Mouse (Mus musculus) limb, embryonic 11.5 days (tissue): ENCODE results near the gene Hivep3. TPM values are rescaled to one million over a fixed set of nuclear protein-coding genes. Genes with fewer than 3 reads are reported as not detected.

Experiments
- ATAC-seq: fragments of 200-750 bp; cut with Nextera tagmentation; 2 replicates; pipeline ENCODE4 v1.8.0; 2017; ENCODE audit warnings: low read depth; ENCODE audit not compliant: insufficient number of reproducible peaks, low FRiP score, low TSS enrichment
- DNase-seq: peaks from one replicate; pipeline ENCODE4 v3.0.0-alpha.2; 2015; ENCODE audit warnings: low spot score
- H3K27ac ChIP-seq: fragments of 300-500 bp; sonication (generic); replicated peaks from 2 replicates; pipeline ENCODE4 v1.5.1; 2014; ENCODE audit warnings: low read depth, mild to moderate bottlenecking, low read length
- H3K27me3 ChIP-seq: fragments of 300-500 bp; sonication (generic); 2 replicates; pipeline ENCODE4 v1.6.1; 2014; ENCODE audit warnings: mild to moderate bottlenecking, low read length, mixed read lengths; ENCODE audit not compliant: control insufficient read depth, insufficient read depth
- H3K36me3 ChIP-seq: fragments of 300-500 bp; sonication (generic); 2 replicates; pipeline ENCODE4 v1.6.1; 2014; ENCODE audit warnings: mild to moderate bottlenecking, low read length, moderate library complexity, mixed read lengths; ENCODE audit not compliant: control insufficient read depth, insufficient read depth
- H3K4me1 ChIP-seq: fragments of 300-500 bp; sonication (generic); 2 replicates; pipeline ENCODE4 v1.6.1; 2014; ENCODE audit warnings: low read length, mixed read lengths; ENCODE audit not compliant: control insufficient read depth, insufficient read depth
- H3K4me2 ChIP-seq: fragments of 300-500 bp; sonication (generic); 2 replicates; pipeline ENCODE4 v1.6.1; 2014; ENCODE audit warnings: low read depth, mild to moderate bottlenecking, moderate library complexity; ENCODE audit not compliant: severe bottlenecking
- H3K4me3 ChIP-seq: fragments of 300-500 bp; sonication (generic); 2 replicates; pipeline ENCODE4 v1.5.1; 2014; ENCODE audit warnings: low read depth, low read length
- H3K9ac ChIP-seq: fragments of 300-500 bp; sonication (generic); 2 replicates; pipeline ENCODE4 v1.6.1; 2014; ENCODE audit warnings: mild to moderate bottlenecking, low read length
- H3K9me3 ChIP-seq: fragments of 300-500 bp; sonication (generic); 2 replicates; pipeline ENCODE4 v1.6.1; 2016; ENCODE audit warnings: low read length; ENCODE audit not compliant: control insufficient read depth
- WGBS: fragments of 180-500 bp; shearing (Covaris S2); extraction: QIAGEN DNeasy Blood & Tissue Kit; methylation state at CpG from one replicate; pipeline ENCODE4 v1.1.7; 2014; 5-methylcytosine and 5-hydroxymethylcytosine counted together
- polyA plus RNA-seq: library from polyadenylated mRNA; unstranded; fragments of >200 nt; fragmentation: Nextera tagmentation; extraction: Ambion mirVana; gene quantifications from 2 replicates; pipeline ENCODE4 v1.2.1, GENCODE M21; 2014

Gene Hivep3
- polyA plus RNA-seq, 1 experiment from 2014 or later, result 0.55 TPM

DNA sequence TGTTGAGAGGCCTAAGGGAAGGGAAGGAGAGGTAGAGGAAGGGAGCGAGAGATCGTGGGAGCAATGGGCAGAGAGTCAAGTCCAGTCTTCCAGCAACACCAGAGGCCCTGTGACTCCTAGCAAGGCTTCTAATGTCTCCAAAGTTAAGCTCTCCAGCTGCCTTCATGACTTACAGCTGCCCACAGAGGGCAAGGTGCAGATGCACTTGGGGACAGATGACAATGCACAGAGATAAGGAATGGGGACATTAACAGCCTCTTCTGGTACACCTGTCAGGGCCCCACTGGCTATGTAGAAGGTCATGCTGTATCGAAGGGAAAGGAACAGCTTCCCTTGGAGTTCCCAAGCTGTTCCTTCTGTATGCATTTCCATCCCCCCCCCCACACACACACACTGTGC is 336.0 kb downstream of the Hivep3 start:
- Histone ChIP-seq H3K27ac (no peak overlapping the region), H3K36me3 (no peaks in the 10 kb centered on the region)

DNA sequence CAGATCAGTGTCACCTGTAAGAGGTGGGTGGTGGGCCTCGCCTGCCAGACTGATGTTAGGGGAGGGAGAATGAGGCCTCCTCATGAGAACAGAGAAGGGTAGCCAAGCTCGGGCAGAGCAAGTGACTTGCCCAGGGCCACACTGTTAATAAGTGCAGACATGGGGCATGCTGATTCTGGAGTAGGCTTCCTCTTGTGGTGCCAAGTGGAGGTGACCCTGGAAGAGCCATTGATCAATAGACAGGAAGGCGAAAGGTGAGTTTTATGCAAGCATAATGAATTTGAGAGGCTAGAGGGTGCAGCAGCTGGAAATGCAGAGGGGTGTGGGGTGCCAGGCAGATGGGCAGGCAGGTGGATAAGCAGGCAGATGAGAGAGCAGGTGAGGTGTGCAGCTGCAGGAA is 337.8 kb downstream of the Hivep3 start:
- Histone ChIP-seq H3K4me2 (no peak overlapping the region), H3K27ac (no peak overlapping the region), H3K9me3 (no peaks in the 10 kb centered on the region), H3K36me3 (no peaks in the 10 kb centered on the region), H3K27me3 (no peaks in the 10 kb centered on the region), H3K9ac (no peak overlapping the region), H3K4me1 (no peaks in the 10 kb centered on the region), H3K4me3 (no peak overlapping the region)
- no peak for DNase-seq
- 64% methylated on average over 3 of the region's 3 CpGs for WGBS
- ATAC-seq, result no peak

More for the DNA sequence above, 336.0 kb downstream of the Hivep3 start:
- Histone ChIP-seq H3K27me3 (no peaks in the 10 kb centered on the region), H3K9ac (no peak overlapping the region), H3K9me3 (no peaks in the 10 kb centered on the region), H3K4me3 (no peak overlapping the region), H3K4me2 (no peak overlapping the region), H3K4me1 (no peaks in the 10 kb centered on the region)
- WGBS, result 82% methylated on average over 3 of the region's 3 CpGs
- DNase-seq, result no peak
- ATAC-seq, result no peak

DNA sequence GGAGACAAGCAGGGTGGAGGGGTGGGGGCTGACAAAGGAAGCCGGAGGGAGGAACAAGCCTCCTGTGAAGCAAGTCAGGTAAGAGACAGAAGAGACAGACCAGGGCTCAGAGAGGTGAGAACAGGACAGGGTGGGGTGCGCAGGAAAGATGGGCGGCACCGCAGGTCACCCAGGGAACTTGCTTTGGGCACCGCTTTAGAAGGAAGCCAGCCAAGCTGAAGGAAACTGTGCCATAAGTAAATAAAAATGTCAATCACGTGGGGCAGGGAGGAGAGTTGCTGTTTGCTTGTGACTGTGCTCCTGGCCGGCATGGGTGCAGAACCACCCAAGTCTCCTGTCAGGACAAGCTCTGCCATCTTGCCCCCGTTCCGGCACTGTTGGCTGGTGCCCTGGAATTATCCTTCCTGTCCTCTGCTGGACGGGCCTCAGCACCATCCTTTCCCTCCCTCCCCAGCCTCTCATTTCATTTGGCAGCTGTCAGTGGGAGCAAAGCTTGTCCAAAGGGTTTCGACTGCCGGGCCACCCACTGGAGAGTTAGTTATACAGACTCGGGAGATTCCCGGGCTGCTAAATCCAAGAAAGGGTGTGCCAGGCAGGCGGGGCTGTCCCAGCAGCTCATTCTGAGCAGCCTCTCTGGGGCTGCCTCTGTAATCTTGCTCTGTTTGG is 338.4 kb downstream of the Hivep3 start:
- Histone ChIP-seq H3K4me3 (no peak overlapping the region), H3K4me2 (no peak overlapping the region), H3K9me3 (no peaks in the 10 kb centered on the region), H3K27ac (no peak overlapping the region), H3K9ac (no peak overlapping the region), H3K27me3 (no peaks in the 10 kb centered on the region), H3K4me1 (no peaks in the 10 kb centered on the region), H3K36me3 (no peaks in the 10 kb centered on the region)
- WGBS, result 67% methylated on average over 15 of the region's 15 CpGs
- ATAC-seq, result no peak
- DNase-seq, result no peak

DNA sequence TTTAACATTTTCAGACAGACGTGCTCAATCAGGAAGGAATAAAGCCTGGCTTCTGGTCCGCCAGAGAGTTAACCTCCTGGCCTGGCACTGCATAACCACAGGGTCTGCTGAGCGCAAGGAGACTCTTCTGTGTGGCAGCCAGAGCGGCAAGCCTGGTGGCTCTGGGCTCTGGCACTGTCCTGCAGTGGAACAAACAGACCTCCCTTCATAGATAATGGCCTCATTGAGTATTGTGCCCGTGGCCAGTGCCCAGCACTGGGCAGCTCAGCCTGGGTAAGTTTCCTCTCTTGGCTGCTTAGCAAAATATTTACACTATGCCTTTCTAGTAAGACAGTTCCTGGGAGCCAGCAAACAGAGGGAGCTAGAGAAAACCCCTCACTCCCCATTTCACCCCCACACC is 340.5 kb downstream of the Hivep3 start:
- Histone ChIP-seq H3K27me3 (no peaks in the 10 kb centered on the region), H3K4me2 (no peak overlapping the region), H3K4me1 (no peaks in the 10 kb centered on the region), H3K36me3 (no peaks in the 10 kb centered on the region), H3K9me3 (no peaks in the 10 kb centered on the region), H3K27ac (no peak overlapping the region), H3K4me3 (no peak overlapping the region), H3K9ac (no peak overlapping the region)
- ATAC-seq (no peak), DNase-seq (no peak)
- WGBS, result 75% methylated on average over 5 of the region's 5 CpGs

DNA sequence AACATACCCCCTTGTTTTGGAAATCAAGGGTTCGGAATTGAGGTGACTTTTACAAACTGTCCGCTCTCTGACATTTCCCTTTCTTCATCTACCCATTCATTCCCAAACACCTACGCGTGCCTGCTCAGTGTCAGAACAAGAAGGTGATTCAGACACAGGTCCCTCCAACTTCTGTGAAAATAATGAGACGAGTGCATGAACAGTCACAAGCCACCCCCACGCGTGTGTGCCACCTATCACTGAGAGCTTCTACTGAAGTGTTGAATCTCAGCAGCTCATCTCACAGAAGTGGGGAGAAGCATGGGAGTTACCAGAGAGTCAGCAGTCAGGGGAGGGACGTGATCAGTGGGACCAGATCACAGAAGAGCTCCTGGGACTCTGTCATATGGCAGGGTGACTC is 343.7 kb downstream of the Hivep3 start:
- no peak for DNase-seq
- no peak for ATAC-seq

DNA sequence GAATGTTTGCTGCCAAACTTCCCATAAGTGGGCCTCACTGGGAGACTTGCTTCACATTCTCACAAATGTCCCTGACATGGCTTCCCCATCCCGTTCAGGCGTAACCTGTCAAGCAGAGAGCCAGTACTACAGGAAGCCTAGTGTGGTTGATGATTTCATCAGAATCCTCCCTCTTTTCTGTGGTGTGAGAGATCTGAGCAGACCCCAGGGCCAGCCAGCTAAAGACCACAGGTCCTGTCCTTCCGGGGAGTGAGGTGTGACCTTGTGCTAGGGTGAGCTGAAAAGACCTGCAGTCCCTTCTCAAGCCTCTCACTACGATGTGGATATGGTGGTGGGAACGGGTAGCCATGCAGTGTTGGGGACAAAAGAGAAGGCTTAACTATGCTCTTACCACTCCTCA is 348.9 kb downstream of the Hivep3 start:
- H3K27ac ChIP-seq, result no peak overlapping the region

More for the DNA sequence above, 343.7 kb downstream of the Hivep3 start:
- 87% methylated on average over 8 of the region's 8 CpGs for WGBS
- Histone ChIP-seq H3K4me1 (no peaks in the 10 kb centered on the region), H3K36me3 (no peaks in the 10 kb centered on the region), H3K9ac (no peak overlapping the region), H3K27me3 (no peaks in the 10 kb centered on the region), H3K9me3 (no peaks in the 10 kb centered on the region), H3K4me3 (no peak overlapping the region), H3K4me2 (no peak overlapping the region), H3K27ac (no peak overlapping the region)

DNA sequence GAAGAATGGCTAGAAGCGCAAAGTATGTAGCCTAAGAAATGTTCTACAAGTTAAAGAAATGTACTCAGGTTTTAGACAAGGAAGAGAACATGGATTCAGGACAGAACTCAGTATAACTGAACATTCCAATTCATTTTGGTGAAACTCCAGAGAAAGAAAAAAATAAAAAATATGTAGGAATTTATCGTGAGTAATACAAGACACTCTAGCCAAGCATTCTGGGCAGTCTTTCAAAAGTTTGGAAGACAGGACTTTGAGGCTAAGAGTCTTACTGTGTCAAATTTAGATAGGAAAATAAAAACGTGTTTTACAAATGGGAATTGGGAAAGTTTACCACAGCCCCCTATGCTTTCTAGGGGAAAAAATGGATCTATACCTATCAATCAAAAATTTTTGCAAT is 350.1 kb downstream of the Hivep3 start:
- Histone ChIP-seq H3K4me2 (no peak overlapping the region), H3K4me3 (no peak overlapping the region), H3K9ac (no peak overlapping the region), H3K4me1 (no peaks in the 10 kb centered on the region), H3K27me3 (no peaks in the 10 kb centered on the region), H3K36me3 (no peaks in the 10 kb centered on the region), H3K9me3 (no peaks in the 10 kb centered on the region), H3K27ac (no peak overlapping the region)
- no peak for DNase-seq
- no peak for ATAC-seq
- 85% methylated on average over 3 of the region's 3 CpGs for WGBS

More for the DNA sequence above, 348.9 kb downstream of the Hivep3 start:
- H3K4me3 ChIP-seq, result no peak overlapping the region
- 90% methylated on average over 5 of the region's 5 CpGs for WGBS
- no peaks in the 10 kb centered on the region for H3K36me3 ChIP-seq
- H3K4me2 ChIP-seq, result no peak overlapping the region
- no peak for DNase-seq
- H3K4me1 ChIP-seq, result no peaks in the 10 kb centered on the region
- no peak overlapping the region for H3K9ac ChIP-seq
- no peak for ATAC-seq
- no peaks in the 10 kb centered on the region for H3K9me3 ChIP-seq
- no peaks in the 10 kb centered on the region for H3K27me3 ChIP-seq

DNA sequence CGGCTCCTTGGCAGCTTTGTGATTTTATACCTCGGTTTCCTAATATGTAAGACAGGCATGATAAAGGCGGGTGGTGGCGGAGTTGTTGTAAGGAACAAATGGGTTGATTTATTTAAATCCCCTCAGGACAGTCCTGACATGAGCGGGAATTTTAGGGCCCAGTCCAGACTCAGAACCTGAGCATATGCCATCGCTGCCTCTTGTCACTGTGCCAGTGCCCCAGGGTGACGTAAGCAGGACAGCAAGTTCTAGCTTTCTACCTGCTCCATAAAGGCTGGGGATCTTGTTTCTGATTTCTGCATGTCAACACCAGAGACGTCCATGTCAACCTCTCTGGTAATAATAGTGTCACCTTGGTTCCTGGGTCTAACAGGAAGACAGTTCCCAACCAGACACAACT is 356.0 kb downstream of the Hivep3 start:
- H3K9ac ChIP-seq, result no peak overlapping the region
- no peak for ATAC-seq

More for the DNA sequence above, 356.0 kb downstream of the Hivep3 start:
- Histone ChIP-seq H3K27me3 (no peaks in the 10 kb centered on the region), H3K4me3 (no peak overlapping the region), H3K9me3 (no peaks in the 10 kb centered on the region), H3K4me1 (no peaks in the 10 kb centered on the region), H3K4me2 (no peak overlapping the region), H3K27ac (no peak overlapping the region), H3K36me3 (no peaks in the 10 kb centered on the region)
- DNase-seq, result no peak
- WGBS, result 86% methylated on average over 8 of the region's 8 CpGs
